Mouse (Mus musculus): ENCODE data around the gene Sptbn1.

DNA sequence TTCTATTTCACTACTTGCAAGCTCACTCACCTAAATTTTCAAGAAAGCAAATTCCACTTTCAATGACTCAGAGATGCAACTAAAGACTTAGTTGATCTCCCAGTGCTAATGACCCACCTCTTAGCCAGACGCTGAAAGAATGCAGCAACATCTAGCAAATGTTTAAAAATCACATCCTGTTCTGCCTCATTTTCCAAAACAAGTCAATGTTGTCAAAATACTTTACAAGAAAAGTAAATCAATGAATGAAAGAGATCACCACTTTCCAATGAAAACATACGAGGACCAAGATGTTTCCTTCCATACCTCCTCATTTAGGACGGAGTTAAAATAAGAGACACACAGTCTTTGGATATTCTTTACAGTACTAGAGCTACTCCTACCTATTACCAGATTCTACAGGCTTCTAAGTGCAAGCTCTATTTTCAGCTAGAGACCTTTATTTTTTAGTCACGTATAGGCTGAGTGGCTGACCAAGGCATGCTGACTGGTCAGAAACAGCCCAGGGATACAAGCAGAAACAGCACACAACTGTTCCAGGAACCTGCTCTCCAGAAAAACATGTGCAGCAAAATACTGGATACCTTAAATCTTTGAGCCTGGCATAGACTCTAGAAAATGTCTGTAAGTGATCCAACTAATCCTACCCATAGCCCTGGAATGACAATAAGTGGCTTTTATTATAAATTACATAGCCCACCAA is 71.5 kb downstream of the Sptbn1 start:
- TF ChIP-seq POU5F1 (IDR thresholded peaks at IDR 0.05; ENCODE audit: borderline replicate concordance, low read length) (no peak), CTCF (conservative IDR thresholded peaks at IDR 0.05; ENCODE audit: low read length) (no peak)

All from E14TG2a.4 (cell line).